Mouse (Mus musculus) inflammation-experienced regulatory T-cells, adult 16 weeks (primary cell): ENCODE data around the gene Nudt16. TPM values are rescaled to one million over a fixed set of nuclear protein-coding genes. Genes with fewer than 3 reads are reported as not detected.

Source experiments
- polyA plus RNA-seq: library from polyadenylated mRNA; unstranded; fragments of 100-300 nt; shearing (Covaris generic); gene quantifications from one replicate; pipeline ENCODE4 v1.2.1, GENCODE M21; 2017

Gene Nudt16
- polyA plus RNA-seq: 28.0 TPM

GRCm38 (mm10) chr9:105131253-105132001, at the start of gene Nudt16:
TSS of gene Nudt16 (minus strand) at chr9:105131824.

GRCm38 (mm10) chr9:105144992-105145391, 13.4 kb upstream of the Nudt16 start, which contains the start of gene 1700080E11Rik:
TSS of gene 1700080E11Rik (minus strand) at chr9:105145092.

Other genes starting within 250 kb of the Nudt16 start
- gene Mrpl3, start 78.6 kb downstream of the Nudt16 start, polyA plus RNA-seq: 61.6 TPM
- not detected for gene 1700080E11Rik, start 13.3 kb upstream of the Nudt16 start, polyA plus RNA-seq